8 mouse cellular contexts compared by ENCODE assay signal in genomic region chr9:100917111-100917510, GRCm38 (mm10).
DNase-seq lines count a peak whose midpoint lies in the region; ATAC-seq lines count a peak whose summit lies in the region.

No protein-coding gene starts in this region.

- H3K9ac ChIP-seq in embryonic facial prominence, embryonic 14.5 days (ENCODE audit: low read depth, low read length) = no peak overlapping the region

- no peak for ATAC-seq in embryonic facial prominence, embryonic 14.5 days (ENCODE audit: low read depth)
- peak; percentile 90 for ATAC-seq in megakaryocyte progenitor cell, adult 5-6 weeks (replicated peaks; ENCODE audit: poor library complexity)
- ATAC-seq in erythroblast, adult 5-6 weeks (replicated peaks; ENCODE audit: low FRiP score, poor library complexity, severe bottlenecking) = no peak

- H3K27me3 ChIP-seq in embryonic facial prominence, embryonic 14.5 days (replicated peaks; ENCODE audit: control insufficient read depth, insufficient read depth, low read length) = no peaks in the 10 kb centered on the region

- DNase-seq in gastrocnemius, adult 18-20 months (ENCODE audit: low spot score) = peak; percentile 68
- DNase-seq in gastrocnemius, postnatal 25 days = no peak
- DNase-seq in A20 (ENCODE audit: low read depth, low spot score) = peak; percentile 82
- DNase-seq in adrenal gland, postnatal 36 days = peak; percentile 13 to 68
- peak; percentile 81 for DNase-seq in embryonic facial prominence, embryonic 14.5 days (ENCODE audit: low spot score)
- DNase-seq in layer of hippocampus, adult 11-12 months (ENCODE audit: low spot score) = peak; percentile 77

- H3K4me1 ChIP-seq in embryonic facial prominence, embryonic 14.5 days (ENCODE audit: control insufficient read depth, insufficient read depth, low read length) = no peaks in the 10 kb centered on the region

- H3K36me3 ChIP-seq in embryonic facial prominence, embryonic 14.5 days (ENCODE audit: control insufficient read depth, insufficient read depth, low read length) = 0 out of 2 replicates have a peak, but pooled peaks cover 5% of the 10 kb centered on the region

- no peaks in the 10 kb centered on the region for H3K9me3 ChIP-seq in embryonic facial prominence, embryonic 14.5 days (ENCODE audit: control insufficient read depth, low read length)

- no peak overlapping the region for H3K4me2 ChIP-seq in embryonic facial prominence, embryonic 14.5 days (ENCODE audit: low read depth, low read length)

- no peak overlapping the region for H3K4me3 ChIP-seq in embryonic facial prominence, embryonic 14.5 days (ENCODE audit: low read depth, low read length)

- WGBS in embryonic facial prominence, embryonic 14.5 days = 55% methylated on average over 2 of the region's 2 CpGs

- H3K27ac ChIP-seq in embryonic facial prominence, embryonic 14.5 days (replicated peaks; ENCODE audit: low read depth, low read length) = no peak overlapping the region
